Mouse (Mus musculus): Measurements from ENCODE around the gene Sbsn. TPM values are rescaled to one million over a fixed set of nuclear protein-coding genes. Genes with fewer than 3 reads are reported as not detected.

Sbsn gene
- polyA plus RNA-seq, 1 experiment from 2014 or later = 2.0 TPM

- no peak within 1 kb of the TSS for H3K4me3 ChIP-seq (replicated peaks)
- no peaks in the 10 kb centered on the region for H3K9me3 ChIP-seq (replicated peaks)
- no peak for ATAC-seq (ENCODE audit: low FRiP score)
- WGBS = 53% methylated on average over 15 of the region's 15 CpGs
- H3K9ac ChIP-seq (replicated peaks) = no peak within 1 kb of the TSS
- no peak within 1 kb of the TSS for H3K4me2 ChIP-seq
- H3K4me1 ChIP-seq = peaks cover 16% of the 10 kb centered on the region
- H3K27ac ChIP-seq (replicated peaks) = no peak within 1 kb of the TSS
- no peaks in the 10 kb centered on the region for H3K27me3 ChIP-seq (replicated peaks)
- H3K36me3 ChIP-seq = no peaks in the 10 kb centered on the region
These were observed 36.2 kb downstream of the Sbsn start, which contains the start of gene Krtdap for GRCm38 (mm10) chr7:30787377-30788022. Krtdap (plus strand) TSS chr7:30787896.

- ATAC-seq (ENCODE audit: low FRiP score) = no peak
- Histone ChIP-seq H3K4me1 (peaks cover 13% of the 10 kb centered on the region), H3K4me2 (no peak overlapping the region), H3K27me3 (replicated peaks) (no peaks in the 10 kb centered on the region), H3K9ac (replicated peaks) (no peak overlapping the region), H3K4me3 (replicated peaks) (no peak overlapping the region), H3K9me3 (replicated peaks) (no peaks in the 10 kb centered on the region), H3K36me3 (no peaks in the 10 kb centered on the region), H3K27ac (replicated peaks) (no peak overlapping the region)
- WGBS = 80% methylated on average over 10 of the region's 10 CpGs
These were observed 38.9 kb downstream of the Sbsn start for GRCm38 (mm10) chr7:30790141-30790540.

DNA sequence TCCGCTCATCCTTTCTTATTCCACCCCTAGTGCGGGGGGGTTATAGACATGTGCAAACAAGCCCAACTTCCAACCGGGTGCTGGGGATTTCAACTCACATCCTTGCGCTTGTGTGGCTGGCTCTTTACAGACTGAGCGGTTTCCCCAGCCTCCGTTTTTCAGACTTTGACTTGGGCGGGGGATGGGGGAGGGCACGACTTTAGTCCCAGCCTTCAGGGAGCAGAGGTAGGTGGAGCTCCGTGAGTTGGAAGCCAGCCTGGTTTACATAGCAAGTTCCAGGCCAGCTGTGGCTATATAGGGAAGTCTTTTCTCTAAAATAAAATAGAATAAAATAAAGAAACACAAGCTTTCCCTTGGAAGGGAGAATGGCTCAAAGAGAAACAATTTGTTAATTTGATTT lies 40.6 kb downstream of the Sbsn start:
- H3K9ac ChIP-seq (replicated peaks) = no peak overlapping the region
- H3K4me2 ChIP-seq = no peak overlapping the region
- no peak overlapping the region for H3K27ac ChIP-seq (replicated peaks)
- 28% methylated on average over 9 of the region's 9 CpGs for WGBS
- no peak overlapping the region for H3K4me3 ChIP-seq (replicated peaks)
- no peaks in the 10 kb centered on the region for H3K27me3 ChIP-seq (replicated peaks)
- no peaks in the 10 kb centered on the region for H3K4me1 ChIP-seq
- H3K9me3 ChIP-seq (replicated peaks) = no peaks in the 10 kb centered on the region
- ATAC-seq (ENCODE audit: low FRiP score) = no peak
- H3K36me3 ChIP-seq = no peaks in the 10 kb centered on the region

GRCm38 (mm10) chr7:30794921-30795320 lies 43.6 kb downstream of the Sbsn start:
- ATAC-seq (ENCODE audit: low FRiP score) = no peak
- no peaks in the 10 kb centered on the region for H3K4me1 ChIP-seq
- H3K9ac ChIP-seq (replicated peaks) = no peak overlapping the region

DNA sequence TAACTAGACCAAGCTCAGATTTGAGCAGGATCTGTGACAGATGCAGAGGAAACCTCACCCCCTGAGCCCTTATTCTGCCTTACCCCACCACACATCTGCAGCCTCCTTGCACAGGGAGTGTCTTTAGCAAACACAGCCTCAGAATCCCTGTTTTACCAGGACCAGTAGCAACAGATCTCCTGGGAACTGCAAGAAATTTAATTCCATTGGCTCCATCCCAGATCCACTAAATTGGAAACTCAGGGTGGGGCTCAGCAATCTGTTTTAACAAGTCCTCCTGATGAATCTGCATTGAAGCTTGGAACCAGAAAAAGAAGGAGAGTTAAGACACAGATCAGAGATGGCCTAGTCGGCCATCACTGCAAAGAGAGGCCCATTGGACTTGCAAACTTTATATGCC lies 45.5 kb downstream of the Sbsn start:
- Histone ChIP-seq H3K27ac (replicated peaks) (no peak overlapping the region), H3K27me3 (replicated peaks) (no peaks in the 10 kb centered on the region), H3K4me1 (no peaks in the 10 kb centered on the region), H3K4me2 (no peak overlapping the region), H3K9ac (replicated peaks) (no peak overlapping the region), H3K9me3 (replicated peaks) (no peaks in the 10 kb centered on the region), H3K36me3 (no peaks in the 10 kb centered on the region), H3K4me3 (replicated peaks) (no peak overlapping the region)
- ATAC-seq (ENCODE audit: low FRiP score) = no peak
- WGBS = 88% methylated on average over 1 of the region's 1 CpGs

More at GRCm38 (mm10) chr7:30794921-30795320, 43.6 kb downstream of the Sbsn start:
- Histone ChIP-seq H3K36me3 (no peaks in the 10 kb centered on the region), H3K27ac (replicated peaks) (no peak overlapping the region), H3K4me3 (replicated peaks) (no peak overlapping the region), H3K9me3 (replicated peaks) (no peaks in the 10 kb centered on the region), H3K27me3 (replicated peaks) (no peaks in the 10 kb centered on the region), H3K4me2 (no peak overlapping the region)

DNA sequence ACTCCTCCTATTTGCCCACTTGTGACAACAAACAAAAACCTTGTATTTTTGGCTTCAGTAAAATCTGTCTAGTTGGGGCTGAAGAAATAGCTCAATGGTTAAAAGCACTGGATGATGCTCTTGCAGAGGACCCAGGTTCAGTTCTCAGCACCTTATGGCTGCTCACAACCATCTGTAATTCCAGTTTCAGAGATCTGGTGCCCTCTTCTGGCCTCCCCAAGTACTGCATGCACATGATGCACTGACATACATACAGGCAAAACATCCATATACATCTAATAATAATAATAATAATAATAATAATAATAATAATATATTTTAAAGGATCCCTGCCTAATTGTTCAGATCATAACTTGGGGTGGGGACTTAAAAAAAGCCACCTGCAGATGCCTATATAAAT lies 49.4 kb downstream of the Sbsn start:
- no peaks in the 10 kb centered on the region for H3K27me3 ChIP-seq (replicated peaks)
- H3K27ac ChIP-seq (replicated peaks) = no peak overlapping the region
- no peak overlapping the region for H3K9ac ChIP-seq (replicated peaks)
- H3K4me2 ChIP-seq = no peak overlapping the region
- no peaks in the 10 kb centered on the region for H3K9me3 ChIP-seq (replicated peaks)
- no peaks in the 10 kb centered on the region for H3K4me1 ChIP-seq
- H3K4me3 ChIP-seq (replicated peaks) = no peak overlapping the region
- ATAC-seq (ENCODE audit: low FRiP score) = no peak
- no peaks in the 10 kb centered on the region for H3K36me3 ChIP-seq

DNA sequence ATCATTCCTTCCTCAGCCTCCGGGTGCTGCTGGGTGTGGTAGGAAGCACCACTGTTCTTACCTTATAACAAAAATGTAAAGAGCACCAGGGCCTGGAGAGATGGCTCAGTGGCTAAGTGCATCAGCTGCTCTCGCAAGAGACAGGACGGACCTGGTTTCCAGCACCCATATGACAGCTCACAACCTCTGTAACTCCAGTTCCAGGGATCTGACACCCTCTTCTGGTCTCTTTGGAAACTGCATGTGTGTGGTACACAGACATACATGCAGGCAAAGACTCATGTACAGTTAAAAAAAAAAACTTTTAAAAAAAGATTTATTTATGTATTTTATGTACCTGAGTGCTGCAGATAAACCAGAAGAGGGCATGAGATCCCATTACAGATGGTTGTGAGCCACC lies 52.0 kb downstream of the Sbsn start:
- Histone ChIP-seq H3K4me2 (no peak overlapping the region), H3K4me3 (replicated peaks) (no peak overlapping the region), H3K27ac (replicated peaks) (no peak overlapping the region), H3K4me1 (no peaks in the 10 kb centered on the region), H3K9ac (replicated peaks) (no peak overlapping the region), H3K9me3 (replicated peaks) (no peaks in the 10 kb centered on the region), H3K36me3 (no peaks in the 10 kb centered on the region), H3K27me3 (replicated peaks) (no peaks in the 10 kb centered on the region)
- WGBS = 99% methylated on average over 3 of the region's 3 CpGs
- no peak for ATAC-seq (ENCODE audit: low FRiP score)

GRCm38 (mm10) chr7:30804026-30804715 lies 52.9 kb downstream of the Sbsn start:
- no peak for ATAC-seq (ENCODE audit: low FRiP score)
- Histone ChIP-seq H3K4me3 (replicated peaks) (no peak overlapping the region), H3K4me1 (no peaks in the 10 kb centered on the region), H3K4me2 (no peak overlapping the region), H3K9me3 (replicated peaks) (no peaks in the 10 kb centered on the region), H3K27me3 (replicated peaks) (no peaks in the 10 kb centered on the region), H3K9ac (replicated peaks) (no peak overlapping the region), H3K27ac (replicated peaks) (no peak overlapping the region), H3K36me3 (no peaks in the 10 kb centered on the region)
- WGBS = 87% methylated on average over 9 of the region's 9 CpGs

Other genes with a start within 250 kb of the Sbsn start
- 78.7 and 91.1 TPM in 2 replicates for gene Arhgap33, start 216.4 kb upstream of the Sbsn start, polyA plus RNA-seq (2015; fragmentation: Nextera tagmentation; extraction: Ambion mirVana)
- 8.6 and 11.7 TPM in 2 replicates for gene Hspb6, start 199.3 kb upstream of the Sbsn start, polyA plus RNA-seq (2015; fragmentation: Nextera tagmentation; extraction: Ambion mirVana)
- 7.9 and 8.6 TPM in 2 replicates for gene Proser3, start 199.2 kb upstream of the Sbsn start, polyA plus RNA-seq (2015; fragmentation: Nextera tagmentation; extraction: Ambion mirVana)
- gene Lin37, start 191.6 kb upstream of the Sbsn start, polyA plus RNA-seq (2015; fragmentation: Nextera tagmentation; extraction: Ambion mirVana) = 55.6 and 61.8 TPM in 2 replicates
- gene U2af1l4, start 188.2 kb upstream of the Sbsn start, polyA plus RNA-seq (2015; fragmentation: Nextera tagmentation; extraction: Ambion mirVana) = 84.2 and 95.2 TPM in 2 replicates
- gene Gm49396, start 188.1 kb upstream of the Sbsn start, polyA plus RNA-seq (2015; fragmentation: Nextera tagmentation; extraction: Ambion mirVana) = 14.6 and 14.8 TPM in 2 replicates
- 136 and 139 TPM in 2 replicates for gene Psenen, start 187.8 kb upstream of the Sbsn start, polyA plus RNA-seq (2015; fragmentation: Nextera tagmentation; extraction: Ambion mirVana)
- gene Igflr1, start 186.0 kb upstream of the Sbsn start, polyA plus RNA-seq (2015; fragmentation: Nextera tagmentation; extraction: Ambion mirVana) = 4.1 and 4.7 TPM in 2 replicates
- 8.5 and 8.8 TPM in 2 replicates for gene Kmt2b, start 162.7 kb upstream of the Sbsn start, polyA plus RNA-seq (2015; fragmentation: Nextera tagmentation; extraction: Ambion mirVana)
- 0.37 and 0.44 TPM in 2 replicates for gene Zbtb32, start 152.6 kb upstream of the Sbsn start, polyA plus RNA-seq (2015; fragmentation: Nextera tagmentation; extraction: Ambion mirVana)
- gene Upk1a, start 138.6 kb upstream of the Sbsn start, polyA plus RNA-seq (2015; fragmentation: Nextera tagmentation; extraction: Ambion mirVana) = 0.87 and 2.3 TPM in 2 replicates
- gene Cox6b1, start 125.3 kb upstream of the Sbsn start, polyA plus RNA-seq (2015; fragmentation: Nextera tagmentation; extraction: Ambion mirVana) = 1,176 and 1,358 TPM in 2 replicates
- gene Etv2, start 115.6 kb upstream of the Sbsn start, polyA plus RNA-seq (2015; fragmentation: Nextera tagmentation; extraction: Ambion mirVana) = not detected in 2 replicates
- gene Rbm42, start 101.2 kb upstream of the Sbsn start, polyA plus RNA-seq (2015; fragmentation: Nextera tagmentation; extraction: Ambion mirVana) = 125 and 129 TPM in 2 replicates
- 22.5 and 29.3 TPM in 2 replicates for gene Haus5, start 86.5 kb upstream of the Sbsn start, polyA plus RNA-seq (2015; fragmentation: Nextera tagmentation; extraction: Ambion mirVana)
- not detected in 2 replicates for gene Pmis2, start 79.9 kb upstream of the Sbsn start, polyA plus RNA-seq (2015; fragmentation: Nextera tagmentation; extraction: Ambion mirVana)
- 0.34 TPM in 1 of 2 replicates, not detected in the other for gene 2200002J24Rik, start 52.5 kb upstream of the Sbsn start, polyA plus RNA-seq (2015; fragmentation: Nextera tagmentation; extraction: Ambion mirVana)
- 2.8 and 3.2 TPM in 2 replicates for gene Atp4a, start 39.3 kb upstream of the Sbsn start, polyA plus RNA-seq (2015; fragmentation: Nextera tagmentation; extraction: Ambion mirVana)
- gene Tmem147, start 21.9 kb upstream of the Sbsn start, polyA plus RNA-seq (2015; fragmentation: Nextera tagmentation; extraction: Ambion mirVana) = 284 and 304 TPM in 2 replicates
- 0.73 and 1.0 TPM in 2 replicates for gene Gapdhs, start 7.8 kb upstream of the Sbsn start, polyA plus RNA-seq (2015; fragmentation: Nextera tagmentation; extraction: Ambion mirVana)
- gene Dmkn, start 12.3 kb downstream of the Sbsn start, polyA plus RNA-seq (2015; fragmentation: Nextera tagmentation; extraction: Ambion mirVana) = 3.7 and 6.2 TPM in 2 replicates
- gene Krtdap, start 36.4 kb downstream of the Sbsn start, polyA plus RNA-seq (2015; fragmentation: Nextera tagmentation; extraction: Ambion mirVana) = 2.4 and 10.4 TPM in 2 replicates
- gene Ffar2, start 72.3 kb downstream of the Sbsn start, polyA plus RNA-seq (2015; fragmentation: Nextera tagmentation; extraction: Ambion mirVana) = 0.15 and 1.1 TPM in 2 replicates
- gene Ffar3, start 104.7 kb downstream of the Sbsn start, polyA plus RNA-seq (2015; fragmentation: Nextera tagmentation; extraction: Ambion mirVana) = 0.14 TPM in 1 of 2 replicates, not detected in the other
- not detected in 2 replicates for gene Ffar1, start 110.1 kb downstream of the Sbsn start, polyA plus RNA-seq (2015; fragmentation: Nextera tagmentation; extraction: Ambion mirVana)
- gene Cd22, start 128.9 kb downstream of the Sbsn start, polyA plus RNA-seq (2015; fragmentation: Nextera tagmentation; extraction: Ambion mirVana) = 0.10 and 0.11 TPM in 2 replicates
- 4.7 and 4.8 TPM in 2 replicates for gene Mag, start 163.4 kb downstream of the Sbsn start, polyA plus RNA-seq (2015; fragmentation: Nextera tagmentation; extraction: Ambion mirVana)
- not detected in 2 replicates for gene Hamp2, start 173.2 kb downstream of the Sbsn start, polyA plus RNA-seq (2015; fragmentation: Nextera tagmentation; extraction: Ambion mirVana)
- gene Hamp, start 192.6 kb downstream of the Sbsn start, polyA plus RNA-seq (2015; fragmentation: Nextera tagmentation; extraction: Ambion mirVana) = not detected in 2 replicates
- 27.7 and 36.0 TPM in 2 replicates for gene Usf2, start 205.3 kb downstream of the Sbsn start, polyA plus RNA-seq (2015; fragmentation: Nextera tagmentation; extraction: Ambion mirVana)
- gene Lsr, start 222.0 kb downstream of the Sbsn start, polyA plus RNA-seq (2015; fragmentation: Nextera tagmentation; extraction: Ambion mirVana) = 19.2 and 37.4 TPM in 2 replicates
- gene Fam187b, start 222.3 kb downstream of the Sbsn start, polyA plus RNA-seq (2015; fragmentation: Nextera tagmentation; extraction: Ambion mirVana) = 0.20 and 1.4 TPM in 2 replicates

Data from neural tube, embryonic 15.5 days (tissue).